Mouse (Mus musculus): ENCODE data around the gene Ppp2ca. TPM values are rescaled to one million over a fixed set of nuclear protein-coding genes. Genes with fewer than 3 reads are reported as not detected.

Gene Ppp2ca
- polyA plus RNA-seq, 1 experiment from 2014 or later: 93.8 TPM

DNA sequence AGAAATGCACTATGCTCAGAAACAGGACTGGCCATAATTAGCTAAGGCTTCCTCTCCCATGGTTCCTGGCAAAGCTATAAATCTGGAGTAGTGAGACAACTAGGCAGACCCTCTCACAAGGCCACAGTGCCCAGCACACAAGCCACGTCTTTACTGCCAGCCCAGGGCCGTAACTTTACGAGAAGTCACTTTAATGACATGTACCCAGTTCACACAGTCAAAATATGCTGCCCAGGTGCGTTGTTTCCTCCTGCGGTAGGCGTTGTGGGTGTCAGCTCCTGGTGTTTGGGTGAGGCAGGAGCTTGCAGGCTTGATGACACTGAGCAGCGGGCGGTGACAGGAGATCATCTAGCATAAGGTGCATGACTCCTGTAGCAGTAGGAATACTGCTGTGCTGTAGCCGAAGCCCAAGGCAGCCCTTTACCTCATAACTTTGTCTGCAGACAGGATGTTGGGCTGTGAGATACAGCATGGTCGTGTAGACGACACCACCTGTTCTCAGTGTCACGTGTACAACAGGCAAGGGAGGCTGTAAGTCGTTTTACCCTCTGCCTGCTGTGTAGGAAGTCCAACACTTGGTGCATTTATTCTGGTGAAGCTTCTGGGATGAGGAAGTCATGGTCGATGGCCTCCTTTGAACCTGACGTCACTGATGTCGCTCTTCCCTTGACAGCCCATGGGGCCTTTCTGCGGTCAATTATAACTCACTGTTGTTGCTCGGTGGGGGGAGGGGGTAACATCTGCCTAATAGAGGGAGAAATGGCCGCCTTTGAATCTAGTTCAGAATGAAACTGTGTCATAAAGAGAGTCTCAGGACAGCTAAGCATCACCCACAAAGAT is 22.5 kb upstream of the Ppp2ca start:
- WGBS: 81% methylated on average over 19 of the region's 19 CpGs
- no peak overlapping the region for H3K27ac ChIP-seq (replicated peaks)
- H3K9me3 ChIP-seq (replicated peaks): no peaks in the 10 kb centered on the region
- no peaks in the 10 kb centered on the region for H3K27me3 ChIP-seq (ENCODE audit: low read depth, poor library complexity, severe bottlenecking)
- H3K36me3 ChIP-seq: no peaks in the 10 kb centered on the region
- DNase-seq (ENCODE audit: low spot score): no peak
- H3K4me1 ChIP-seq: peaks cover 23% of the 10 kb centered on the region
- H3K4me3 ChIP-seq: no peak overlapping the region

DNA sequence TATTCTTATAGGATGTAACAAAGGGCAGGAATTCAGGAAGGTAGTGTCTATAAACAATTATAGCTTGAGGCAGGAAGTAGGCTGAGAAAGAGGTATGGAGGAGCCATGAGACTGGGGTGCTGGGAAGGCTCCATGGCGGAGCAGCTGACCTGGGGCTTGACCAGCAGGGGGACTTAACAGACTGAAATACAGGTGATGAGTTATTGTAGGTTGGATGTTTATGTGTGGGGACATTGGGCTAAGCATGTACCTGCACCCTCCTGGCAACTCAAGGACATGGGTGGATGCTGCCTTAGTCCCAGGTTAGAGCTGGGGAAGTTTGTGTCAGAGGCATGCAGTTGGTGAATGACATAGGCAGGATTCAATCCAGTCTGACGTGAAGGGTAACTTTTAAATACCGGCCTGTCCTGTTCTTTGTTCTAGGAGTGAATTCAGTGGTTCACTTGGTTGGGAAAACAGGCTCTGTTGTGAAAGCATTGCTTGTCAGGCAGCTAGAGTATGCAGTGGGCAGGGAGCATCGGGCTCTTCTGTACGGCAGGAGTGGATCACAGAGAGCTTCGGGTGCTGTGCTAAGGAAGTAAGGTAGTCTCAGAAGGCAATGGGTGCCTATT is 21.6 kb upstream of the Ppp2ca start:
- no peaks in the 10 kb centered on the region for H3K36me3 ChIP-seq
- H3K27me3 ChIP-seq (ENCODE audit: low read depth, poor library complexity, severe bottlenecking): no peaks in the 10 kb centered on the region
- H3K9me3 ChIP-seq (replicated peaks): no peaks in the 10 kb centered on the region
- 88% methylated on average over 6 of the region's 6 CpGs for WGBS
- H3K4me3 ChIP-seq: no peak overlapping the region
- H3K4me1 ChIP-seq: peaks cover 24% of the 10 kb centered on the region
- DNase-seq (ENCODE audit: low spot score): no peak
- no peak overlapping the region for H3K27ac ChIP-seq (replicated peaks)

DNA sequence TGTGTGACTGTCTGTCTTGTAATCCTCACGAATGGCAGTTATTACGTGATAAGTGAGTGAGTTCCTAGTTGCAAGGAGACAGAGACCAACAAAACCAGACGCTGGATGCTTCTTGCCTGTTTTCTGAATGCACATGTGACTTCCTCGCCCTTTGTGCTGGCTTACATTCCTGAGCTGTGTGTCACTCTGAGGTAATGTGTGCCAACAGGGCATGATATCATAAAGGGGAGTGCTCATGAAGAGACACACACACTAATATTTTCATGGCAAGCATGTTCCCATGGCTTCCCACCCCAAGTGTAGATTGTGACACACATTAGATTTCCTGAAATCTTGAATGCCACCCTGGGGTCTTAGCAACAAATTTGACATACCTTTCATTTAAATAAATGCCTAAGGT is 20.5 kb upstream of the Ppp2ca start:
- H3K36me3 ChIP-seq: no peaks in the 10 kb centered on the region

GRCm38 (mm10) chr11:52079978-52080377 is 18.5 kb upstream of the Ppp2ca start:
- Histone ChIP-seq H3K27me3 (ENCODE audit: low read depth, poor library complexity, severe bottlenecking) (no peaks in the 10 kb centered on the region), H3K9me3 (replicated peaks) (no peaks in the 10 kb centered on the region), H3K36me3 (no peaks in the 10 kb centered on the region), H3K4me1 (peaks cover 24% of the 10 kb centered on the region), H3K27ac (replicated peaks) (peak overlapping the region; percentile 42), H3K4me3 (no peak overlapping the region)
- 11% methylated on average over 5 of the region's 5 CpGs for WGBS
- peak; percentile 62 for DNase-seq (ENCODE audit: low spot score)

More for the DNA sequence above, 20.5 kb upstream of the Ppp2ca start:
- peaks cover 24% of the 10 kb centered on the region for H3K4me1 ChIP-seq
- no peak for DNase-seq (ENCODE audit: low spot score)
- 88% methylated on average over 4 of the region's 4 CpGs for WGBS
- H3K27ac ChIP-seq (replicated peaks): no peak overlapping the region
- H3K9me3 ChIP-seq (replicated peaks): no peaks in the 10 kb centered on the region
- no peaks in the 10 kb centered on the region for H3K27me3 ChIP-seq (ENCODE audit: low read depth, poor library complexity, severe bottlenecking)
- no peak overlapping the region for H3K4me3 ChIP-seq

DNA sequence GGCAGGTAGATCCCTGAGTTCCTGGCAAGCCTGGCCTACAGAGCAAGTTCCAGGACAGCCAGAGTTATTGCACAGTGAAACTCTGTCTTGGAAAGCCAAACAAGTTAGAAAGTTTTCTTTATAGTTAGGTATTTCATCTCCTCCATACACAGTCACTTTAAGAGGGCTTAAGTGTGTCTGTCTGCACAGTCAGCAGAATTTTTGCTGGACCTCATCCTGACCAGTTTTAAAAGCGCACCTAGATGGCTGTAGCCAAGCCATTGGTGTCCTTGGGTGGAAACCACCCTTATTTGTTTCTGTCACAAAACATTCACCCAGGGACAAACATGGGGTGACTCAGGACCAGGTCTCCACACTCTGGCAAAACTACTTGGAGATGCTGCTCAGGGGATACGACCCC is 17.8 kb upstream of the Ppp2ca start:
- no peak overlapping the region for H3K4me3 ChIP-seq
- H3K27ac ChIP-seq (replicated peaks): no peak overlapping the region
- H3K27me3 ChIP-seq (ENCODE audit: low read depth, poor library complexity, severe bottlenecking): no peaks in the 10 kb centered on the region
- DNase-seq (ENCODE audit: low spot score): no peak
- WGBS: 98% methylated on average over 2 of the region's 2 CpGs
- no peaks in the 10 kb centered on the region for H3K36me3 ChIP-seq
- peaks cover 21% of the 10 kb centered on the region for H3K4me1 ChIP-seq
- no peaks in the 10 kb centered on the region for H3K9me3 ChIP-seq (replicated peaks)

GRCm38 (mm10) chr11:52085857-52086203 is 12.7 kb upstream of the Ppp2ca start:
- Histone ChIP-seq H3K4me1 (peaks cover 25% of the 10 kb centered on the region), H3K27ac (replicated peaks) (no peak overlapping the region; the same call in 1 of the 2 replicates), H3K36me3 (no peaks in the 10 kb centered on the region), H3K27me3 (ENCODE audit: low read depth, poor library complexity, severe bottlenecking) (no peaks in the 10 kb centered on the region), H3K9me3 (replicated peaks) (no peaks in the 10 kb centered on the region), H3K4me3 (no peak overlapping the region)
- WGBS: 77% methylated on average over 4 of the region's 4 CpGs
- DNase-seq (ENCODE audit: low spot score): no peak

DNA sequence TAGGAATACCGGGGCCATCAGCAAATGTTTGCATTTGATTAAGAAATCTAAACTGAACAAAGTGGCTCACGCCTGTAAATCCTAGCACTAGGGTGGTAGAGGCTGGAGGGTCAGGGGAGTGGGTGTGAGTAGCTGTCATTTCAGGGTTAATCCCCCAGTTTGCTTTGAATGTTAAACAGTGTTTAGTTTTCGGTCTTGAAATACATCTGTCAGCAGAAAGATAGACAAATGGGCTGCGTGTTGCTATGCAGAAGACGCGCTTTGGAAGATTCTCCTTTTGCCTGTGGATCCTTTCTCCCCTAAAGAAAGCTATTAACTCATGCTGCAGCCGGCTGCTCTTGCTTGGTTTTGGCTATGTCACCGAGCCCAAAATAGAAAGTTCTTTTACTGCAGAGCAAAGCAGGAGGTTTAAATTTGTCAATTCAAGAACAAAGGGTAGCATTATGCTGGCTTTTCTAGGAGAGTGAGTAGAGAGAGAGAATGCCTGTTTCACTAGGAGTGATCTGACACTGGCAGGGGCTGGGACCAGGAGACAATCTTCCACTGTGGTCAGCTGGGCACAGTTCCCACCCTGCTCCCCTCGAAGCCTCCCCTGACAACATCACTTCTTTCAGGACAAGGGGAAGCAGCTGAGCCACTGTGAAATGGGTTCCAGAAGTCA is 12.1 kb upstream of the Ppp2ca start:
- H3K9me3 ChIP-seq (replicated peaks): no peaks in the 10 kb centered on the region
- H3K4me1 ChIP-seq: peaks cover 22% of the 10 kb centered on the region
- DNase-seq (ENCODE audit: low spot score): no peak
- H3K27me3 ChIP-seq (ENCODE audit: low read depth, poor library complexity, severe bottlenecking): no peaks in the 10 kb centered on the region
- H3K27ac ChIP-seq (replicated peaks): peak overlapping the region; percentile 59; the same call in 1 of the 2 replicates
- no peak overlapping the region for H3K4me3 ChIP-seq
- H3K36me3 ChIP-seq: no peaks in the 10 kb centered on the region
- 55% methylated on average over 9 of the region's 9 CpGs for WGBS

- DNase-seq (ENCODE audit: low spot score): no peak
- peaks cover 22% of the 10 kb centered on the region for H3K4me1 ChIP-seq
- H3K36me3 ChIP-seq: no peaks in the 10 kb centered on the region
- H3K27me3 ChIP-seq (ENCODE audit: low read depth, poor library complexity, severe bottlenecking): no peaks in the 10 kb centered on the region
- no peak overlapping the region for H3K27ac ChIP-seq (replicated peaks)
- 78% methylated on average over 8 of the region's 8 CpGs for WGBS
- no peak overlapping the region for H3K4me3 ChIP-seq
- H3K9me3 ChIP-seq (replicated peaks): no peaks in the 10 kb centered on the region
These were observed 9.2 kb upstream of the Ppp2ca start for GRCm38 (mm10) chr11:52089291-52089690.

- Histone ChIP-seq H3K9me3 (replicated peaks) (no peaks in the 10 kb centered on the region), H3K36me3 (no peaks in the 10 kb centered on the region), H3K27me3 (ENCODE audit: low read depth, poor library complexity, severe bottlenecking) (no peaks in the 10 kb centered on the region), H3K4me1 (peaks cover 16% of the 10 kb centered on the region), H3K4me3 (no peak overlapping the region), H3K27ac (replicated peaks) (no peak overlapping the region)
- DNase-seq (ENCODE audit: low spot score): no peak
- WGBS: 89% methylated on average over 9 of the region's 9 CpGs
These were observed 7.2 kb upstream of the Ppp2ca start for GRCm38 (mm10) chr11:52091261-52091660.

DNA sequence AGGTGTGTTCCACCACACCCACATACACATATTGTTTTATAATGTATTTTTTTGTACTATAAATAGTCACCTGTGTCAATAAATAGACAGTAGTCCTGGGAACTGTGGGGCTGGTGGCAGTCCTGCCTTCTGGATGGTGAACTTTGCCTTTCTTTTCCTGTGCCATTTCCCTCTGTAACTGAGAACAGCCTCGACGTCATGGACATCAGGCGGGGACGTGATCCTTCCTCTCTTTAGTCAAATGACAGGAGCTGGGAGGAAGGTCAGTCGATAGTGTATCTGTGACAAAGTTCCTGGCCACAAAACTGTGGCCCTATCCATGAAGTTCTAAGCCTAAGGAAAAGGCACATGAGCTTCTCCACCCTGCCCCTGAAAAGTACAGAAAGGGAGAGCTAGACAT is 3.9 kb upstream of the Ppp2ca start:
- H3K36me3 ChIP-seq: no peaks in the 10 kb centered on the region
- H3K4me3 ChIP-seq: no peak overlapping the region
- no peak for DNase-seq (ENCODE audit: low spot score)
- no peaks in the 10 kb centered on the region for H3K9me3 ChIP-seq (replicated peaks)
- no peak overlapping the region for H3K27ac ChIP-seq (replicated peaks)
- no peaks in the 10 kb centered on the region for H3K27me3 ChIP-seq (ENCODE audit: low read depth, poor library complexity, severe bottlenecking)
- peaks cover 9% of the 10 kb centered on the region for H3K4me1 ChIP-seq
- 74% methylated on average over 5 of the region's 5 CpGs for WGBS

GRCm38 (mm10) chr11:52097016-52097415 is 1.5 kb upstream of the Ppp2ca start:
- WGBS: 74% methylated on average over 3 of the region's 3 CpGs
- H3K4me3 ChIP-seq: no peak overlapping the region

DNA sequence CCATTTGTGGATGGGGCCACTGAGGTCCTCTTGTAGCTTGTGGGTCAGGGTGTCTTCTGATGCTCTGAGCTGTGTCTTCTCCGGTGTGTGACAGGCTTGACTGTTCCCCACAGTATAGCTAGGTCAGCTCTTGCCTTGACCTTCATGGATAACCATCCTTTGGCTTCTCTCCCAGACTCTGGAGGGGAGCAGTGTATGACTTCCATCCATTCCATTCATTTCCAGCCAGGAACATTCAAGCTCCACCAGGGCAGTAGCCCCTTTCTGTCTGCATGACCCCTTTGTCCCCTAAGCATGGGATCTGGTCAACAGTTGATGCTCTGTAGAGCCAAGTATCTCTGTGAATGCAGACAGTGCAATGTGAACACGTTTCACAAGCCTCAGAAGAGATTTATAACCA is 885 bp upstream of the Ppp2ca start:
- H3K4me3 ChIP-seq: peak overlapping the region; percentile 98; the same call in 1 of the 2 replicates
- H3K27ac ChIP-seq (replicated peaks): peak overlapping the region; percentile 99
- H3K27me3 ChIP-seq (ENCODE audit: low read depth, poor library complexity, severe bottlenecking): no peaks in the 10 kb centered on the region
- H3K4me1 ChIP-seq: peaks cover 31% of the 10 kb centered on the region
- peaks cover 14% of the 10 kb centered on the region; the same call in 1 of the 2 replicates for H3K36me3 ChIP-seq
- H3K9me3 ChIP-seq (replicated peaks): no peaks in the 10 kb centered on the region
- no peak for DNase-seq (ENCODE audit: low spot score)
- WGBS: 81% methylated on average over 2 of the region's 2 CpGs

More at GRCm38 (mm10) chr11:52097016-52097415, 1.5 kb upstream of the Ppp2ca start:
- peaks cover 30% of the 10 kb centered on the region for H3K4me1 ChIP-seq
- no peaks in the 10 kb centered on the region for H3K27me3 ChIP-seq (ENCODE audit: low read depth, poor library complexity, severe bottlenecking)
- DNase-seq (ENCODE audit: low spot score): no peak
- no peaks in the 10 kb centered on the region for H3K9me3 ChIP-seq (replicated peaks)
- no peak overlapping the region for H3K27ac ChIP-seq (replicated peaks)
- H3K36me3 ChIP-seq: peaks cover 14% of the 10 kb centered on the region; the same call in 1 of the 2 replicates

Data from midbrain, embryonic 10.5 days (tissue).